In genomic region chr9:21527100-21527801, GRCm38 (mm10) we compare ENCODE assay signal across 11 mouse cellular contexts.
"Had no signal": no experiment of that assay in that cellular context is flagged by ENCODE, and none has a peak within 500 bp of the region (broad histone marks: within the 10 kb centered on the region; RNA-seq: fewer than 3 reads in every experiment).

No protein-coding gene starts in this region.

- H3K4me3 ChIP-seq: limb, embryonic 10.5 days; myocyte; neural tube, embryonic 15.5 days had no signal

- H3K27ac ChIP-seq: limb, embryonic 10.5 days; neural tube, embryonic 15.5 days had no signal

- DNase-seq: kidney, adult 11 months; kidney, postnatal 10 days; lung, adult 2 months; midbrain, embryonic 14.5 days; right cerebral cortex, adult 18-20 months; right cerebral cortex, postnatal 25 days; thymus, adult 2 months; thymus, postnatal 36 days had no signal

- H3K36me3 ChIP-seq: limb, embryonic 10.5 days; neural tube, embryonic 15.5 days had no signal

- H3K4me2 ChIP-seq: neural tube, embryonic 15.5 days had no signal

- H3K27me3 ChIP-seq: neural tube, embryonic 15.5 days had no signal

- H3K4me1 ChIP-seq: neural tube, embryonic 15.5 days had no signal

- H3K9me3 ChIP-seq: limb, embryonic 10.5 days; neural tube, embryonic 15.5 days had no signal

- H3K9ac ChIP-seq: neural tube, embryonic 15.5 days had no signal
